Mouse (Mus musculus) MEL (cell line): Measurements from ENCODE around the gene Nme1.

Experiments
- CHD2 ChIP-seq: IDR thresholded peaks from 2 replicates; pipeline ENCODE4 v1.6.1; 2011; ENCODE audit warnings: low read length, improper control_type of control experiment
- CTCF ChIP-seq, 3 experiments: IDR thresholded peaks in 2 of 3; conservative IDR thresholded peaks in 1 of 3; 2 replicates each; pipeline ENCODE4 v1.5.1; 2011 to 2012; ENCODE audit warnings: low read length in 3 of 3, low read depth in 2 of 3, mild to moderate bottlenecking in 2 of 3, improper control_type of control experiment in 1 of 3, inconsistent platforms in 1 of 3, mixed read lengths in 1 of 3, moderate library complexity in 1 of 3; ENCODE audit not compliant: control insufficient read depth in 1 of 3, insufficient read depth in 1 of 3, poor library complexity in 1 of 3, severe bottlenecking in 1 of 3
- MAX ChIP-seq: IDR thresholded peaks from 2 replicates; pipeline ENCODE4 v1.6.1; 2011; ENCODE audit warnings: low read length, improper control_type of control experiment
- POLR2AphosphoS2 ChIP-seq: IDR thresholded peaks from 2 replicates; pipeline ENCODE4 v1.6.1; 2011; ENCODE audit warnings: low read length, improper control_type of control experiment
- TBP ChIP-seq: IDR thresholded peaks from 2 replicates; pipeline ENCODE4 v1.8.0; 2011; ENCODE audit warnings: low read depth, low read length, improper control_type of control experiment
- ZNF384 ChIP-seq: IDR thresholded peaks from 2 replicates; pipeline ENCODE4 v1.6.1; 2012; ENCODE audit warnings: low read depth, mild to moderate bottlenecking, inconsistent platforms, low read length, improper control_type of control experiment

GRCm38 (mm10) chr11:93940906-93941305 lies 27.4 kb downstream of the Nme1 start:
- no peak for TF ChIP-seq ZNF384
- no peak for TF ChIP-seq TBP
- TF ChIP-seq MAX = no peak
- no peak for TF ChIP-seq CTCF (IDR thresholded peaks at IDR 0.05 in 2 of 3, conservative IDR thresholded peaks at IDR 0.05 in 1 of 3; ENCODE audit: control insufficient read depth in 1 of 3, insufficient read depth in 1 of 3, low read depth in 2 of 3, low read length in 3 of 3, poor library complexity in 1 of 3, severe bottlenecking in 1 of 3)
- TF ChIP-seq POLR2AphosphoS2 = no peak
- TF ChIP-seq CHD2 = no peak
